Mouse (Mus musculus): ENCODE data around the gene Sgsm2. TPM values are rescaled to one million over a fixed set of nuclear protein-coding genes. Genes with fewer than 3 reads are reported as not detected.

The Sgsm2 gene
- polyA plus RNA-seq, 1 experiment, result 14.5 TPM

- WGBS, result 91% methylated on average over 4 of the region's 4 CpGs
- no peak for DNase-seq
Measured at GRCm38 (mm10) chr11:74870544-74870943, 26.3 kb downstream of the Sgsm2 start.

DNA sequence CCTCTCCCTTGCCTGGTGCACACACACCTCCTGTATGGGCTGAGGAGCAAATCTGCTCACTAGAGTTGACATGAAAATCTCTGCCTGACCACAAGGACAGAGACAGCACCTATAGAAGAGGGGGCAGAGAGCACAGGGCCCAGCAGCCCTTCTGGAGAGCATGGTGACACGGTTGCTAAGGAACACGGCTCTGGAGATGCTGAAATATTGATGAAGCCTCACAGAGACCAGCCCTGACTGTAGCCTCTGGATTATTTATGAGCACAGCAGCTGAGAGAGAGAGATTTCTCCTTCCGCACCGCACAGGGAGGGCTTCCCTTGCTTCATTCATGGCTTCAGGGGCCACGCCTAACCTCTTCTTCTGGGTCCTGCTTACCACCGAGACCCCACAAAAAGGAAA, 27.3 kb downstream of the Sgsm2 start:
- H3K4me3 ChIP-seq (ENCODE audit: control insufficient read depth, insufficient read depth, low read length), result no peak overlapping the region
- DNase-seq, result no peak
- H3K4me1 ChIP-seq (replicated peaks; ENCODE audit: control insufficient read depth, insufficient read depth, low read length), result no peaks in the 10 kb centered on the region
- H3K36me3 ChIP-seq (ENCODE audit: control insufficient read depth, insufficient read depth, low read length), result no peaks in the 10 kb centered on the region
- H3K27me3 ChIP-seq (ENCODE audit: control insufficient read depth, insufficient read depth, low read length), result no peaks in the 10 kb centered on the region
- TF ChIP-seq POLR2A (IDR thresholded peaks at IDR 0.05; ENCODE audit: control insufficient read depth, extremely low read depth, insufficient read depth, low read length, poor library complexity), result no peak
- H3K27ac ChIP-seq (ENCODE audit: control insufficient read depth, insufficient read depth, low read length), result no peak overlapping the region
- 95% methylated on average over 6 of the region's 6 CpGs for WGBS

More at GRCm38 (mm10) chr11:74870544-74870943, 26.3 kb downstream of the Sgsm2 start:
- Histone ChIP-seq H3K27me3 (ENCODE audit: control insufficient read depth, insufficient read depth, low read length) (no peaks in the 10 kb centered on the region), H3K4me3 (ENCODE audit: control insufficient read depth, insufficient read depth, low read length) (no peak overlapping the region), H3K4me1 (replicated peaks; ENCODE audit: control insufficient read depth, insufficient read depth, low read length) (no peaks in the 10 kb centered on the region), H3K27ac (ENCODE audit: control insufficient read depth, insufficient read depth, low read length) (no peak overlapping the region), H3K36me3 (ENCODE audit: control insufficient read depth, insufficient read depth, low read length) (no peaks in the 10 kb centered on the region)
- TF ChIP-seq CTCF (IDR thresholded peaks at IDR 0.05; ENCODE audit: borderline replicate concordance, control insufficient read depth, extremely low read depth, insufficient read depth, low read length, poor library complexity) (no peak), POLR2A (IDR thresholded peaks at IDR 0.05; ENCODE audit: control insufficient read depth, extremely low read depth, insufficient read depth, low read length, poor library complexity) (no peak)

GRCm38 (mm10) chr11:74868046-74868760, 28.7 kb downstream of the Sgsm2 start:
- DNase-seq, result no peak
- Histone ChIP-seq H3K4me1 (replicated peaks; ENCODE audit: control insufficient read depth, insufficient read depth, low read length) (no peaks in the 10 kb centered on the region), H3K36me3 (ENCODE audit: control insufficient read depth, insufficient read depth, low read length) (no peaks in the 10 kb centered on the region), H3K4me3 (ENCODE audit: control insufficient read depth, insufficient read depth, low read length) (no peak overlapping the region), H3K27ac (ENCODE audit: control insufficient read depth, insufficient read depth, low read length) (no peak overlapping the region), H3K27me3 (ENCODE audit: control insufficient read depth, insufficient read depth, low read length) (no peaks in the 10 kb centered on the region)
- TF ChIP-seq POLR2A (IDR thresholded peaks at IDR 0.05; ENCODE audit: control insufficient read depth, extremely low read depth, insufficient read depth, low read length, poor library complexity), result no peak
- no peak for TF ChIP-seq CTCF (IDR thresholded peaks at IDR 0.05; ENCODE audit: borderline replicate concordance, control insufficient read depth, extremely low read depth, insufficient read depth, low read length, poor library complexity)
- 92% methylated on average over 13 of the region's 13 CpGs for WGBS

DNA sequence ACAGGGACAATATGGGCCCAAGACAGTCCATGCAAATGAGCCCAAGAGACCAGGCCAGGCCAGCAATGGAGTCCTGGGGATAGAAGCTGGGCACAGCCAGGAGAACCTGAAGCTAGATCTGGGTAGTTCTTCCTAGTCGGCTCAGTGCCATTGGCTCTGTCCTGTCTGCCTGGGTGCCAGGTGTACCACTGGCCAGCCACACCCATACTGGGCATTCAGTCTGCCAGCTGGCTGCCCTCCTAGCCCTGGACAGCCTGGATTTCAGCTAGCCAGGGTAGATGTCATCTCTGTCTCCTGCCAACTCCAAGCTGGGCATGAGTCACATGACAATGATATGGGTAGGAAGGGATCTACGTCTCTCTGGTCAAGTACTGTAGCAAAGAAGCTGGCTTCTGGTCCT, 29.7 kb downstream of the Sgsm2 start:
- TF ChIP-seq CTCF (IDR thresholded peaks at IDR 0.05; ENCODE audit: borderline replicate concordance, control insufficient read depth, extremely low read depth, insufficient read depth, low read length, poor library complexity) (no peak), POLR2A (IDR thresholded peaks at IDR 0.05; ENCODE audit: control insufficient read depth, extremely low read depth, insufficient read depth, low read length, poor library complexity) (no peak)
- WGBS, result 94% methylated on average over 2 of the region's 2 CpGs
- H3K27me3 ChIP-seq (ENCODE audit: control insufficient read depth, insufficient read depth, low read length), result no peaks in the 10 kb centered on the region
- H3K4me1 ChIP-seq (replicated peaks; ENCODE audit: control insufficient read depth, insufficient read depth, low read length), result no peaks in the 10 kb centered on the region
- H3K4me3 ChIP-seq (ENCODE audit: control insufficient read depth, insufficient read depth, low read length), result no peak overlapping the region
- H3K27ac ChIP-seq (ENCODE audit: control insufficient read depth, insufficient read depth, low read length), result no peak overlapping the region
- no peaks in the 10 kb centered on the region for H3K36me3 ChIP-seq (ENCODE audit: control insufficient read depth, insufficient read depth, low read length)
- DNase-seq, result no peak

DNA sequence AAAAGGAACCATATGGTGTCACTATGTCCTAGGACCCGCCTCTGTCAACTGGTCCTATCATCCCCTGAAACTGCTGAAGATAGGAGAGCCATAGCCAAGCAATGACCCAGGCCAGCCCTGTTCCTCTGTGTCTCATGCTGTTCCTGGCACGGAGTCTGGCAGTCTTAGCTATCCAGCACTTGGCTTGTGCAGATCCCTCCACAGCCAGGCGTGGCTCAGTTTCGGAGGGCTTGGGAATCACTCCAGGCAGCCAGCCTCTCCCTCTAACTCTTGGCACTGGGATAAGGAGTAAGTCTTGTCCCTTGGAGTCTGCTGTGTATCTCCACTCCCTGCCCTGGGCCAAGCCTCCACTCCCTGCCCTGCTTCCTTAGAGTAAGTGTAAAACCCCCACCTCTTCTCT, 30.2 kb downstream of the Sgsm2 start:
- DNase-seq, result no peak
- TF ChIP-seq CTCF (IDR thresholded peaks at IDR 0.05; ENCODE audit: borderline replicate concordance, control insufficient read depth, extremely low read depth, insufficient read depth, low read length, poor library complexity), result no peak

GRCm38 (mm10) chr11:74865252-74865651, 31.6 kb downstream of the Sgsm2 start:
- Histone ChIP-seq H3K27ac (ENCODE audit: control insufficient read depth, insufficient read depth, low read length) (no peak overlapping the region), H3K4me3 (ENCODE audit: control insufficient read depth, insufficient read depth, low read length) (no peak overlapping the region), H3K4me1 (replicated peaks; ENCODE audit: control insufficient read depth, insufficient read depth, low read length) (no peaks in the 10 kb centered on the region), H3K36me3 (ENCODE audit: control insufficient read depth, insufficient read depth, low read length) (no peaks in the 10 kb centered on the region), H3K27me3 (ENCODE audit: control insufficient read depth, insufficient read depth, low read length) (no peaks in the 10 kb centered on the region)
- no peak for TF ChIP-seq CTCF (IDR thresholded peaks at IDR 0.05; ENCODE audit: borderline replicate concordance, control insufficient read depth, extremely low read depth, insufficient read depth, low read length, poor library complexity)
- WGBS, result 95% methylated on average over 9 of the region's 9 CpGs
- DNase-seq, result no peak

More for the DNA sequence above, 30.2 kb downstream of the Sgsm2 start:
- WGBS, result 91% methylated on average over 4 of the region's 4 CpGs
- H3K36me3 ChIP-seq (ENCODE audit: control insufficient read depth, insufficient read depth, low read length), result no peaks in the 10 kb centered on the region
- H3K4me3 ChIP-seq (ENCODE audit: control insufficient read depth, insufficient read depth, low read length), result no peak overlapping the region
- H3K27ac ChIP-seq (ENCODE audit: control insufficient read depth, insufficient read depth, low read length), result no peak overlapping the region
- H3K4me1 ChIP-seq (replicated peaks; ENCODE audit: control insufficient read depth, insufficient read depth, low read length), result no peaks in the 10 kb centered on the region
- no peaks in the 10 kb centered on the region for H3K27me3 ChIP-seq (ENCODE audit: control insufficient read depth, insufficient read depth, low read length)

DNA sequence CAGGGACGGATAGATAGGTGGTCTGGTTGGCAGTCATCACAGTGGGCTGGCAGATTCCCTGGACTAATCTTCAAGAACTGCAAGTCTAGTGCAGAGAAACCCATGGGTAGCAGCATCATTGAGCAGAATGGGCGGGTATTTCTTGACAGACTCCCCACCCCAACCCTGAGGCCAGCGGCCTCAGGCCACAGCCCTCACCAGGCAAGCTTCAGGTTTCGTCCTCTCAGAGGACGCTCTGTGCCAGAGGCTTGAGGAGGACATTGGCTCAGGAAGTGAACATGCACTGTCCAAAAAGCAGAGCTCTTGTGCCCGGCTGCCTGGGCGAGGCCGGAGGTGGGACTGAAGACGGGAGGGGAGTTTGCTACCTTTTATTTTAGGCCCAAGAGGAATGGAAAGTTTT, 32.4 kb downstream of the Sgsm2 start:
- WGBS, result 97% methylated on average over 9 of the region's 9 CpGs
- Histone ChIP-seq H3K4me1 (replicated peaks; ENCODE audit: control insufficient read depth, insufficient read depth, low read length) (no peaks in the 10 kb centered on the region), H3K4me3 (ENCODE audit: control insufficient read depth, insufficient read depth, low read length) (no peak overlapping the region), H3K36me3 (ENCODE audit: control insufficient read depth, insufficient read depth, low read length) (no peaks in the 10 kb centered on the region), H3K27me3 (ENCODE audit: control insufficient read depth, insufficient read depth, low read length) (no peaks in the 10 kb centered on the region), H3K27ac (ENCODE audit: control insufficient read depth, insufficient read depth, low read length) (no peak overlapping the region)
- TF ChIP-seq CTCF (IDR thresholded peaks at IDR 0.05; ENCODE audit: borderline replicate concordance, control insufficient read depth, extremely low read depth, insufficient read depth, low read length, poor library complexity), result no peak
- TF ChIP-seq POLR2A (IDR thresholded peaks at IDR 0.05; ENCODE audit: control insufficient read depth, extremely low read depth, insufficient read depth, low read length, poor library complexity), result no peak
- no peak for DNase-seq

All from thymus, adult 2 months (tissue).